Mouse (Mus musculus): ENCODE measurements around the gene Entpd5. TPM values are rescaled to one million over a fixed set of nuclear protein-coding genes. Genes with fewer than 3 reads are reported as not detected.

Gene Entpd5
- polyA plus RNA-seq, 1 experiment: 12.7 TPM

- no peaks in the 10 kb centered on the region; the same call in 1 of the 2 replicates for H3K36me3 ChIP-seq (ENCODE audit: control insufficient read depth, insufficient read depth, low read length)
- peaks cover 4% of the 10 kb centered on the region for H3K4me1 ChIP-seq (ENCODE audit: control insufficient read depth, insufficient read depth, low read length)
- no peak for TF ChIP-seq POLR2A (IDR thresholded peaks at IDR 0.05; ENCODE audit: control insufficient read depth, low read depth, low read length)
- no peak overlapping the region for H3K27ac ChIP-seq (ENCODE audit: control insufficient read depth, insufficient read depth, low read depth, low read length)
- no peaks in the 10 kb centered on the region for H3K27me3 ChIP-seq (ENCODE audit: control insufficient read depth, insufficient read depth, low read length)
- H3K4me3 ChIP-seq (ENCODE audit: control insufficient read depth, low read depth, low read length): no peak overlapping the region
Measured at GRCm38 (mm10) chr12:84447386-84447785, 38.6 kb upstream of the Entpd5 start.

- TF ChIP-seq POLR2A (IDR thresholded peaks at IDR 0.05; ENCODE audit: control insufficient read depth, low read depth, low read length): no peak
- no peak for TF ChIP-seq CTCF (IDR thresholded peaks at IDR 0.05; ENCODE audit: control insufficient read depth, insufficient read depth, insufficient replicate concordance, low read depth, low read length)
- H3K4me1 ChIP-seq (ENCODE audit: control insufficient read depth, insufficient read depth, low read length): no peaks in the 10 kb centered on the region
- no peak overlapping the region for H3K27ac ChIP-seq (ENCODE audit: control insufficient read depth, insufficient read depth, low read depth, low read length)
- H3K36me3 ChIP-seq (ENCODE audit: control insufficient read depth, insufficient read depth, low read length): no peaks in the 10 kb centered on the region; the same call in 1 of the 2 replicates
- H3K27me3 ChIP-seq (ENCODE audit: control insufficient read depth, insufficient read depth, low read length): no peaks in the 10 kb centered on the region
- H3K4me3 ChIP-seq (ENCODE audit: control insufficient read depth, low read depth, low read length): no peak overlapping the region
Measured at GRCm38 (mm10) chr12:84442526-84442925, 33.7 kb upstream of the Entpd5 start.

- H3K36me3 ChIP-seq (ENCODE audit: control insufficient read depth, insufficient read depth, low read length): no peaks in the 10 kb centered on the region; the same call in 1 of the 2 replicates
Measured at GRCm38 (mm10) chr12:84438697-84439096, 29.9 kb upstream of the Entpd5 start.

GRCm38 (mm10) chr12:84429825-84430224 lies 21.0 kb upstream of the Entpd5 start:
- no peaks in the 10 kb centered on the region for H3K4me1 ChIP-seq (ENCODE audit: control insufficient read depth, insufficient read depth, low read length)
- H3K4me3 ChIP-seq (ENCODE audit: control insufficient read depth, low read depth, low read length): no peak overlapping the region
- H3K27ac ChIP-seq (ENCODE audit: control insufficient read depth, insufficient read depth, low read depth, low read length): no peak overlapping the region; the same call in 1 of the 2 replicates
- no peak for TF ChIP-seq CTCF (IDR thresholded peaks at IDR 0.05; ENCODE audit: control insufficient read depth, insufficient read depth, insufficient replicate concordance, low read depth, low read length)
- TF ChIP-seq POLR2A (IDR thresholded peaks at IDR 0.05; ENCODE audit: control insufficient read depth, low read depth, low read length): no peak
- peaks cover 1% of the 10 kb centered on the region for H3K36me3 ChIP-seq (ENCODE audit: control insufficient read depth, insufficient read depth, low read length)
- H3K27me3 ChIP-seq (ENCODE audit: control insufficient read depth, insufficient read depth, low read length): no peaks in the 10 kb centered on the region

More at GRCm38 (mm10) chr12:84438697-84439096, 29.9 kb upstream of the Entpd5 start:
- Histone ChIP-seq H3K27ac (ENCODE audit: control insufficient read depth, insufficient read depth, low read depth, low read length) (no peak overlapping the region), H3K4me3 (ENCODE audit: control insufficient read depth, low read depth, low read length) (no peak overlapping the region), H3K4me1 (ENCODE audit: control insufficient read depth, insufficient read depth, low read length) (no peaks in the 10 kb centered on the region), H3K27me3 (ENCODE audit: control insufficient read depth, insufficient read depth, low read length) (no peaks in the 10 kb centered on the region)
- TF ChIP-seq POLR2A (IDR thresholded peaks at IDR 0.05; ENCODE audit: control insufficient read depth, low read depth, low read length) (no peak), CTCF (IDR thresholded peaks at IDR 0.05; ENCODE audit: control insufficient read depth, insufficient read depth, insufficient replicate concordance, low read depth, low read length) (no peak)

GRCm38 (mm10) chr12:84423990-84424389 lies 15.2 kb upstream of the Entpd5 start:
- H3K27me3 ChIP-seq (ENCODE audit: control insufficient read depth, insufficient read depth, low read length): no peaks in the 10 kb centered on the region
- no peak for TF ChIP-seq POLR2A (IDR thresholded peaks at IDR 0.05; ENCODE audit: control insufficient read depth, low read depth, low read length)
- TF ChIP-seq CTCF (IDR thresholded peaks at IDR 0.05; ENCODE audit: control insufficient read depth, insufficient read depth, insufficient replicate concordance, low read depth, low read length): no peak
- no peaks in the 10 kb centered on the region for H3K4me1 ChIP-seq (ENCODE audit: control insufficient read depth, insufficient read depth, low read length)
- no peak overlapping the region for H3K4me3 ChIP-seq (ENCODE audit: control insufficient read depth, low read depth, low read length)
- H3K27ac ChIP-seq (ENCODE audit: control insufficient read depth, insufficient read depth, low read depth, low read length): no peak overlapping the region
- peaks cover 4% of the 10 kb centered on the region for H3K36me3 ChIP-seq (ENCODE audit: control insufficient read depth, insufficient read depth, low read length)

GRCm38 (mm10) chr12:84417605-84417922 lies 8.7 kb upstream of the Entpd5 start:
- Histone ChIP-seq H3K4me3 (ENCODE audit: control insufficient read depth, low read depth, low read length) (peak overlapping the region; percentile 96), H3K27ac (ENCODE audit: control insufficient read depth, insufficient read depth, low read depth, low read length) (peak overlapping the region; percentile 78), H3K27me3 (ENCODE audit: control insufficient read depth, insufficient read depth, low read length) (no peaks in the 10 kb centered on the region), H3K36me3 (ENCODE audit: control insufficient read depth, insufficient read depth, low read length) (peaks cover 3% of the 10 kb centered on the region), H3K4me1 (ENCODE audit: control insufficient read depth, insufficient read depth, low read length) (no peaks in the 10 kb centered on the region)
- TF ChIP-seq POLR2A (IDR thresholded peaks at IDR 0.05; ENCODE audit: control insufficient read depth, low read depth, low read length) (no peak), CTCF (IDR thresholded peaks at IDR 0.05; ENCODE audit: control insufficient read depth, insufficient read depth, insufficient replicate concordance, low read depth, low read length) (no peak)

GRCm38 (mm10) chr12:84416834-84417604 lies 8.2 kb upstream of the Entpd5 start, which contains the start of gene Rnf113a2:
TSS of gene Rnf113a2 (plus strand) at chr12:84417196.
- peak within 1 kb of the TSS; percentile 96 for H3K4me3 ChIP-seq (ENCODE audit: control insufficient read depth, low read depth, low read length)
- H3K4me1 ChIP-seq (ENCODE audit: control insufficient read depth, insufficient read depth, low read length): no peaks in the 10 kb centered on the region
- H3K27me3 ChIP-seq (ENCODE audit: control insufficient read depth, insufficient read depth, low read length): no peaks in the 10 kb centered on the region
- H3K36me3 ChIP-seq (ENCODE audit: control insufficient read depth, insufficient read depth, low read length): peaks cover 3% of the 10 kb centered on the region
- peak; percentile 90 for TF ChIP-seq POLR2A (IDR thresholded peaks at IDR 0.05; ENCODE audit: control insufficient read depth, low read depth, low read length)
- no peak for TF ChIP-seq CTCF (IDR thresholded peaks at IDR 0.05; ENCODE audit: control insufficient read depth, insufficient read depth, insufficient replicate concordance, low read depth, low read length)
- H3K27ac ChIP-seq (ENCODE audit: control insufficient read depth, insufficient read depth, low read depth, low read length): peak within 1 kb of the TSS; percentile 78

Data from testis, adult 2 months (tissue).